Mouse (Mus musculus) liver, embryonic 14.5 days (tissue): ENCODE measurements around the gene Nt5e. TPM values are rescaled to one million over a fixed set of nuclear protein-coding genes. Genes with fewer than 3 reads are reported as not detected.
A peak's percentile ranks its signal among the peaks of the same experiment; 100 is the strongest.

ENCODE experiments used
- ATAC-seq: fragments of 200-750 bp; cut with Nextera tagmentation; 2 replicates; pipeline ENCODE4 v1.8.0; 2017; ENCODE audit warnings: moderate number of reproducible peaks, mild to moderate bottlenecking, moderate library complexity; ENCODE audit not compliant: insufficient read depth
- DNase-seq, 3 experiments: peaks; one replicate each; pipeline ENCODE4 v3.0.0-alpha.2; 2012 to 2013; ENCODE audit warnings: low read depth in 3 of 3, low spot score in 3 of 3
- H3K27ac ChIP-seq: fragments of 300-500 bp; sonication (generic); 2 replicates; pipeline ENCODE4 v1.5.1; 2014; ENCODE audit warnings: moderate library complexity, mild to moderate bottlenecking, control low read depth, inconsistent platforms
- H3K27me3 ChIP-seq: fragments of 300-500 bp; sonication (generic); 2 replicates; pipeline ENCODE4 v1.6.1; 2014; ENCODE audit warnings: mild to moderate bottlenecking, low read length, moderate library complexity; ENCODE audit not compliant: control insufficient read depth, insufficient read depth
- H3K36me3 ChIP-seq: fragments of 300-500 bp; sonication (generic); replicated peaks from 2 replicates; pipeline ENCODE4 v1.6.1; 2014; ENCODE audit warnings: low read depth; ENCODE audit not compliant: control insufficient read depth, insufficient read depth
- H3K4me1 ChIP-seq, 2 experiments: fragments of 200-500 bp in 1 of 2; fragments of 300-500 bp in 1 of 2; sonication (generic) in 1 of 2; replicated peaks; 2 replicates each; pipeline ENCODE4 v1.6.1; 2012 to 2014; ENCODE audit warnings: antibody characterized with exemption in 1 of 2, inconsistent platforms in 1 of 2, low read length in 1 of 2; ENCODE audit not compliant: control insufficient read depth in 2 of 2, insufficient read depth in 2 of 2
- H3K4me2 ChIP-seq: fragments of 300-500 bp; sonication (generic); 2 replicates; pipeline ENCODE4 v1.6.1; 2014; ENCODE audit warnings: low read depth, mild to moderate bottlenecking, control low read depth, moderate library complexity
- H3K4me3 ChIP-seq, 2 experiments: fragments of 200-500 bp in 1 of 2; fragments of 300-500 bp in 1 of 2; sonication (generic) in 1 of 2; 2 replicates each; pipeline ENCODE4 v1.5.1; 2012 to 2014; ENCODE audit warnings: low read depth in 2 of 2, low read length in 2 of 2, mild to moderate bottlenecking in 2 of 2, control low read depth in 1 of 2, inconsistent platforms in 1 of 2, moderate library complexity in 1 of 2; ENCODE audit not compliant: insufficient read depth in 1 of 2
- H3K9ac ChIP-seq: fragments of 300-500 bp; sonication (generic); replicated peaks from 2 replicates; pipeline ENCODE4 v1.6.1; 2014; ENCODE audit warnings: mild to moderate bottlenecking, control low read depth, moderate library complexity
- H3K9me3 ChIP-seq: fragments of 300-500 bp; sonication (generic); 2 replicates; pipeline ENCODE4 v1.6.1; 2016; ENCODE audit warnings: low read length, mixed read lengths; ENCODE audit not compliant: control insufficient read depth
- CTCF ChIP-seq: IDR thresholded peaks from 2 replicates; pipeline ENCODE4 v1.5.1; 2016; ENCODE audit warnings: antibody characterized with exemption, low read depth, control low read depth
- EP300 ChIP-seq: IDR thresholded peaks from 2 replicates; pipeline ENCODE4 v1.6.1; 2016; ENCODE audit warnings: antibody characterized with exemption, low read depth
- WGBS: fragments of 180-500 bp; shearing (Covaris S2); extraction: QIAGEN DNeasy Blood & Tissue Kit; methylation state at CpG from one replicate; pipeline ENCODE4 v1.1.7; 2014; ENCODE audit not compliant: insufficient replicate concordance; 5-methylcytosine and 5-hydroxymethylcytosine counted together
- polyA plus RNA-seq, 2 experiments: library from polyadenylated mRNA; depleted of rRNA in 1 of 2; stranded (reverse) in 1 of 2; unstranded in 1 of 2; fragments of >200 nt; fragmentation: Nextera tagmentation in 1 of 2; extraction: Ambion mirVana in 1 of 2; gene quantifications; 2 replicates each; pipeline versions ENCODE4 v1.2.1 to v1.2.3; 2012 to 2014

Nt5e gene
- 3.6 and 4.9 TPM in 2 replicates for polyA plus RNA-seq (2012; rRNA removed)
- polyA plus RNA-seq (2014; fragmentation: Nextera tagmentation; extraction: Ambion mirVana), result 8.2 and 8.7 TPM in 2 replicates

DNA sequence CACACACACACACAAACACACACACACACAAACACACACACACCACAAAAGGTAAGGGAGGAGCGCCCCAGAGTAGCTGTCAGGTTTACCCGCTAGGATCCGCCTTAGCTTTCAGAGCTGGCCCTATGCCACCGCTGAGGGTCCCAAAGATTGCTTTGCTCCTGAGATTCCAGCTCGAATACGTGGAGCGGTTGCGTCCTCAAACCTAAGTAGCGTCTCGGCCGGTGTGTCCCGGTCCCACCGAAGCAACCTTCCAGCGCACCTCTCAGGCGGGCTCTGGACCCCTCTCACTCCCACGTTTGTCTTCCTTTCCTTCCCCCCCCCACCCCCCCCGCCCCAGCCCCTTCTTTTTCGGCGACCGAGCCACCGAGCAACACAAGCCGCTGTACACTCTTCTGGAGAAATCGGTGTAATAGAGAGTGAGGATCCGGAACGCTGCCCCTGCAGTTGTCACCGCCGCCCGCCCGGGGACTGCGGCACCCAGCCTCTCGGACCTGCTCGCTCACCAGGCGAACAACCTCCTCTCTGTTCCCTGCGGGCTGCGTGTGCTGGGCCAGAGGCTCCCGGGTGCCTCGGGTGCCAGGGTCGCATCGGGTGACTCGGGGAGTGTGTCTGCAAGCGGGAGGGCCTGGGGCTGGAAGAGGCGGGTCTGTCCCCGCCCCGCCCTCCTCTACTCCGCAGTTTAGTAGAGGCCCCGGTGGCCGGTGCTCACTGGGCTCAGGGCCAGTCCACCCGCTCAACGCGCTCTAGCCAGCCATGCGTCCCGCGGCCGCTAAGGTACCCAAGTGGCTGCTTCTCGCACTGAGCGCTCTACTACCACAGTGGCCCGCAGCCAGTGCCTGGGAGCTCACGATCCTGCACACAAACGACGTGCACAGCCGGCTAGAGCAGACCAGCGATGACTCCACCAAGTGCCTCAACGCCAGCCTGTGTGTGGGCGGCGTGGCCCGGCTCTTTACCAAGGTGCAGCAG is at the start of gene Nt5e:
Gene Nt5e, plus strand, starts transcription at position 268 of the 972 bp plus-strand sequence.
- Histone ChIP-seq H3K4me3 (peak within 1 kb of the TSS; percentile 51 to 53), H3K9ac (no peak within 1 kb of the TSS), H3K9me3 (no peaks in the 10 kb centered on the region), H3K4me2 (peak within 1 kb of the TSS; percentile 63), H3K36me3 (no peaks in the 10 kb centered on the region), H3K27ac (no peak within 1 kb of the TSS), H3K4me1 (no peaks in the 10 kb centered on the region), H3K27me3 (peaks cover 14% of the 10 kb centered on the region)
- DNase-seq (peak in 1 of 3 experiments; percentile 14), ATAC-seq (peak; percentile 80)
- WGBS, result 2% methylated on average over 65 of the region's 66 CpGs
- TF ChIP-seq CTCF (no peak), EP300 (no peak)

DNA sequence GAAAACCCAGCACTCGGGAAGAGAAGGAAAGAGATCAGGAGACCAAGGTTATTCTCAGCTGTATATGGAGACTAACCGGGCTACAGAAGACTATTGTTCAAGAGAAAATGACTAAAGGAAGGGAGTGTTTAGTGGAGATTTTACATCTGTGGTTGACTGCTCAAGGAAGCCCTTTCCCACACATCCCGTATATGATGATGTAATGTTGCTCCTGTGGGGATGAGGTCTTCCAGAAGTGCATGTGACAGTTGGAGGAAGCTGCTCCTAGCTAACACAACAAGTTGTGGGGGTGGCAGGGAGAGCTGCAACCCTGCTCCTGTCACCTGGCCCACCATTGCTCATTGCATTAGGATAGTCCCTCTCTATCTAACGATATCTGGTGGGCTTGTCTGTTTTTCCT is 49.4 kb upstream of the Nt5e start:
- DNase-seq (no peak), ATAC-seq (no peak)
- no peak overlapping the region for H3K9ac ChIP-seq
- no peak overlapping the region for H3K27ac ChIP-seq
- H3K9me3 ChIP-seq, result no peaks in the 10 kb centered on the region
- H3K4me2 ChIP-seq, result no peak overlapping the region
- TF ChIP-seq EP300 (no peak), CTCF (no peak)
- no peaks in the 10 kb centered on the region for H3K36me3 ChIP-seq
- 35% methylated on average over 4 of the region's 4 CpGs for WGBS
- no peak overlapping the region for H3K4me3 ChIP-seq
- no peaks in the 10 kb centered on the region for H3K27me3 ChIP-seq
- H3K4me1 ChIP-seq, result peaks cover 0 to 5% of the 10 kb centered on the region in 2 experiments; a peak in 2 of 4 replicates

DNA sequence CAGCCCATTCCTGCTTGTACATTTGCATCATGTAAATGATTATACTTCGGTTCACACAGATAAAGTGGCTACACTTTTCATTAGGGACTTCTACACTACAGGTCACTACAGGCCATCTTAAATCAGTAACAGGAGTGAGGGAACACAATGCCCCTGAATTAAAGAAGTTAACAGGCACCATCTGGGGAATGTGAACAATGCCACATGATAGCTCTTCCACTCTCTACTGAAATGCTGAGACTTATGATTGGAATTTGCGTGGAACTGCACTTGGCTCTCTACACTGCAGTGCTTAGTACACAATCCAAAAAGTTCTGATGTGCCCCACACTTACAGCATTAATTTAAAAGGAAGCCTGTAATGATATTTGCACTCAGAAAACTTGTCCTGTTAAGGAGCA is 47.3 kb upstream of the Nt5e start:
- no peak overlapping the region for H3K4me2 ChIP-seq
- no peaks in the 10 kb centered on the region for H3K9me3 ChIP-seq
- no peak for TF ChIP-seq EP300
- no peak for TF ChIP-seq CTCF
- H3K9ac ChIP-seq, result no peak overlapping the region
- peaks cover 0 to 3% of the 10 kb centered on the region in 2 experiments; a peak in 2 of 4 replicates for H3K4me1 ChIP-seq
- ATAC-seq, result no peak
- no peaks in the 10 kb centered on the region for H3K36me3 ChIP-seq
- no peak overlapping the region for H3K4me3 ChIP-seq
- no peaks in the 10 kb centered on the region for H3K27me3 ChIP-seq
- H3K27ac ChIP-seq, result no peak overlapping the region
- DNase-seq, result no peak
- 59% methylated on average over 2 of the region's 2 CpGs for WGBS

DNA sequence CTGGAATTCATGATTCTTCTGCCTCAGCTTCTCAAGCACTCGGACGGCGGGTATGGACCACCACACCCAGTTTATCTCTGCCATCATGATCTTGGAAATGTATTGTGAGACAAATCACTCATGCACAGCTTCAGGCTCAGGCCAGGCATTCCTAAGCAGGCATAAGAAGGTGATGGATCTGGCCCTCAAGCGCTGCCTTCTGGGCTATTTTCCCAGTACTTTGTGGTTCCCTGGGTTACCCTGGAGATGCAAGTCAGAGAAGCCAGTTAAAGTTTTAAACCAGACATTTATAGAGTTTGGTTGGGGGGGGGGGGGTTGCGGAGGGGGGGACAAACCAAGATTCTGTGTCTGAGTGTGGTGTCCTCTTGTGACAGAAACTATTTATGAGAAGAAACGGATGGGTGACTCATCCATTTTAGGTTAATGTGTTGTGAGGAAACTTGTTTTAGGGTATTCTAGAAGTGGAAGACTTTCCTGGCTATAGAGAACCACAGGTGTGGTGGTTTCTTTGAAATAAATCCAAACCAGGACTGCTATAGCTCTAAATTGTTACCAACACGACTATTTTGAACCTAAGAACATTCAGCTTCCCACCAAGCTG is 37.3 kb upstream of the Nt5e start:
- Histone ChIP-seq H3K9me3 (no peaks in the 10 kb centered on the region), H3K36me3 (no peaks in the 10 kb centered on the region), H3K4me1 (no peaks in the 10 kb centered on the region), H3K27me3 (no peaks in the 10 kb centered on the region), H3K4me2 (no peak overlapping the region), H3K27ac (no peak overlapping the region), H3K9ac (no peak overlapping the region), H3K4me3 (no peak overlapping the region)
- DNase-seq (no peak), ATAC-seq (no peak)
- TF ChIP-seq EP300 (no peak), CTCF (no peak)
- 54% methylated on average over 7 of the region's 7 CpGs for WGBS

DNA sequence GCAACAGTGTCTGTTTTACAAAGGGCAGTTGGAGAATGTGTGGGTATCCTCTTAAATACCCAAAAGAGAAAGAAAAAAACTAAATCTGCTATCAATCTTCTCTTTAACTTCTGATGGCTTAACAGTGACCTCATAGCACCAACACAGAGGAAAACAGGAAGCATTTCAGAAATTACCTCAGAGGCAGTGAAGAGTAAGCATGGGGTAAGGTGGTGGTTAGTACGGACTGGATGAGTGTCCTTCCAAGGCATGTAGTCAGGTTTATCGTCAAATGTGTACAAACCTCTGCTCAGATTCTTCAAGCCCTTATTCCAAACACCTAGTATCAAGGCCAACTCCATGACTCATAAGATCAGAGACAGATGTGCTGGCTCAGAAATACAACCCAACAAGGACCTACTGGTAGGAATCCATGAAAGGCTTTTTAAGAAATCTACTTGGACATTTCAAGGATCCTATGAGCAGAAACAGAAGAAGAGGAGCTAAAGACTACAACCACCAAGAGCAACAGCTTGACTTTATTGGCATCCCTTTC is 34.1 kb upstream of the Nt5e start:
- WGBS, result 62% methylated on average over 2 of the region's 2 CpGs
- H3K4me1 ChIP-seq, result no peaks in the 10 kb centered on the region
- TF ChIP-seq EP300 (no peak), CTCF (no peak)
- no peak overlapping the region for H3K4me3 ChIP-seq
- no peak overlapping the region for H3K27ac ChIP-seq
- no peaks in the 10 kb centered on the region for H3K27me3 ChIP-seq
- DNase-seq (no peak), ATAC-seq (no peak)
- H3K4me2 ChIP-seq, result no peak overlapping the region
- no peaks in the 10 kb centered on the region for H3K36me3 ChIP-seq
- no peaks in the 10 kb centered on the region for H3K9me3 ChIP-seq
- H3K9ac ChIP-seq, result no peak overlapping the region
